Mouse (Mus musculus): ENCODE results near the gene Fam178b.

GRCm38 (mm10) chr1:36554633-36555399, 128.2 kb downstream of the Fam178b start:
- TF ChIP-seq POLR2A (IDR thresholded peaks at IDR 0.05; ENCODE audit: control insufficient read depth, low read depth, low read length) (no peak), CTCF (IDR thresholded peaks at IDR 0.05; ENCODE audit: control insufficient read depth, insufficient read depth, insufficient replicate concordance, low read depth, low read length) (no peak)
